22 mouse cellular contexts compared by ENCODE assay signal in the genomic region with DNA sequence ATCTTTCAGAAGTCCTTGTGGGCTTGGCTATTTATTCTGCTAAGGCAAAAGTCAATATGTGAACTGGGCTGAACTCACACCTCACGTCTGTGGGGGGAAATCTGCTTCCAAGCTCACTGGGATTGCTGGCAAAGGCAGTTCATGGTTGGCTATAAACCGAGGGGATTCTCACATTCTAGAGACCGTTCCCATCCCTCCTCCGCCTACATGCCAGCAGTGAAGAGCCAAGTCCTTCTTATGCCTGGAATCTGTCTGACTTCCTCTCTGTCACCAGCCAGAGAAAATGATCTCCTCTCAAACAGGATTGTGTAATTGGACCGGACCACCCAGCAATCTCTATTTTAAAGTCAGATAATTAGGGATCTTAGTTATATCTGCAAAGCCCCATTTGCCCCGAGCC.
DNase-seq lines count a peak whose midpoint lies in the region; ATAC-seq lines count a peak whose summit lies in the region.
"Had no signal": no experiment of that assay in that cellular context is flagged by ENCODE, and none has a peak within 500 bp of the region (broad histone marks: within the 10 kb centered on the region; RNA-seq: fewer than 3 reads in every experiment).

No protein-coding gene starts in this region.

- H3K27me3 ChIP-seq in lung, embryonic 15.5 days = no peaks in the 10 kb centered on the region
- H3K27me3 ChIP-seq: CH12.LX; embryonic facial prominence, embryonic 12.5 days; forebrain, embryonic 15.5 days; midbrain, embryonic 13.5 days; neural tube, embryonic 15.5 days had no signal

- no peak overlapping the region for H3K9ac ChIP-seq in lung, embryonic 15.5 days
- H3K9ac ChIP-seq: embryonic facial prominence, embryonic 12.5 days; forebrain, embryonic 15.5 days; midbrain, embryonic 13.5 days; neural tube, embryonic 15.5 days had no signal

- WGBS in lung, embryonic 15.5 days = 32% methylated on average over 6 of the region's 6 CpGs

- no peak overlapping the region for H3K4me2 ChIP-seq in lung, embryonic 15.5 days
- H3K4me2 ChIP-seq: embryonic facial prominence, embryonic 12.5 days; forebrain, embryonic 15.5 days; midbrain, embryonic 13.5 days; neural tube, embryonic 15.5 days had no signal

- peak; percentile 80 for ATAC-seq in lung, embryonic 15.5 days (ENCODE audit: borderline replicate concordance, extremely low read depth, low FRiP score, low TSS enrichment)
- ATAC-seq: forebrain, embryonic 15.5 days; hindbrain, postnatal 0 days; midbrain, embryonic 13.5 days had no signal

- H3K27ac ChIP-seq in lung, embryonic 15.5 days = no peak overlapping the region
- H3K27ac ChIP-seq: embryonic facial prominence, embryonic 12.5 days; forebrain, embryonic 15.5 days; hindbrain, postnatal 0 days; macrophage; midbrain, embryonic 13.5 days; neural tube, embryonic 15.5 days had no signal

- no peaks in the 10 kb centered on the region for H3K36me3 ChIP-seq in lung, embryonic 15.5 days
- H3K36me3 ChIP-seq: embryonic facial prominence, embryonic 12.5 days; forebrain, embryonic 15.5 days; midbrain, embryonic 13.5 days; neural tube, embryonic 15.5 days had no signal

- H3K9me3 ChIP-seq in lung, embryonic 15.5 days = no peaks in the 10 kb centered on the region
- H3K9me3 ChIP-seq: embryonic facial prominence, embryonic 12.5 days; forebrain, embryonic 15.5 days; midbrain, embryonic 13.5 days; neural tube, embryonic 15.5 days had no signal

- no peak overlapping the region for H3K4me3 ChIP-seq in lung, embryonic 15.5 days
- H3K4me3 ChIP-seq: embryonic facial prominence, embryonic 12.5 days; forebrain, embryonic 15.5 days; midbrain, embryonic 13.5 days; myocyte; neural tube, embryonic 15.5 days had no signal

- peak; percentile 30 for DNase-seq in gastrocnemius, adult 18-20 months (ENCODE audit: low spot score)
- no peak for DNase-seq in gastrocnemius, postnatal 4 days (ENCODE audit: low spot score in 2 of 2)
- peak; percentile 20 for DNase-seq in ovary, postnatal 14 days (ENCODE audit: low spot score)
- no peak for DNase-seq in ovary, postnatal 36 days (ENCODE audit: low spot score)
- DNase-seq in skeletal muscle tissue, adult 2 months (ENCODE audit: low read depth, low spot score) = peak; percentile 47
- no peak for DNase-seq in frontal cortex, postnatal 25 days (ENCODE audit: low spot score in 2 of 2)
- no peak for DNase-seq in kidney, postnatal 14 days
- DNase-seq: adrenal gland, adult 2 months; cerebellum, adult 18-20 months; kidney, adult 2 months; kidney, postnatal 36 days; liver; retina, postnatal 1 day had no signal

- H3K4me1 ChIP-seq in lung, embryonic 15.5 days = peaks cover 21% of the 10 kb centered on the region
- H3K4me1 ChIP-seq: midbrain, embryonic 13.5 days had no signal

Comparison
In these comparisons a context has a peak if more than half of its experiments do, and no peak if none do; other contexts are left out.
1. DNase-seq: peak in gastrocnemius, adult 18-20 months (single experiment), ovary, postnatal 14 days (single experiment) and skeletal muscle tissue, adult 2 months (single experiment); none in gastrocnemius, postnatal 4 days (0 of 2), ovary, postnatal 36 days (single experiment), frontal cortex, postnatal 25 days (0 of 2) and kidney, postnatal 14 days (single experiment).